In the genomic region with DNA sequence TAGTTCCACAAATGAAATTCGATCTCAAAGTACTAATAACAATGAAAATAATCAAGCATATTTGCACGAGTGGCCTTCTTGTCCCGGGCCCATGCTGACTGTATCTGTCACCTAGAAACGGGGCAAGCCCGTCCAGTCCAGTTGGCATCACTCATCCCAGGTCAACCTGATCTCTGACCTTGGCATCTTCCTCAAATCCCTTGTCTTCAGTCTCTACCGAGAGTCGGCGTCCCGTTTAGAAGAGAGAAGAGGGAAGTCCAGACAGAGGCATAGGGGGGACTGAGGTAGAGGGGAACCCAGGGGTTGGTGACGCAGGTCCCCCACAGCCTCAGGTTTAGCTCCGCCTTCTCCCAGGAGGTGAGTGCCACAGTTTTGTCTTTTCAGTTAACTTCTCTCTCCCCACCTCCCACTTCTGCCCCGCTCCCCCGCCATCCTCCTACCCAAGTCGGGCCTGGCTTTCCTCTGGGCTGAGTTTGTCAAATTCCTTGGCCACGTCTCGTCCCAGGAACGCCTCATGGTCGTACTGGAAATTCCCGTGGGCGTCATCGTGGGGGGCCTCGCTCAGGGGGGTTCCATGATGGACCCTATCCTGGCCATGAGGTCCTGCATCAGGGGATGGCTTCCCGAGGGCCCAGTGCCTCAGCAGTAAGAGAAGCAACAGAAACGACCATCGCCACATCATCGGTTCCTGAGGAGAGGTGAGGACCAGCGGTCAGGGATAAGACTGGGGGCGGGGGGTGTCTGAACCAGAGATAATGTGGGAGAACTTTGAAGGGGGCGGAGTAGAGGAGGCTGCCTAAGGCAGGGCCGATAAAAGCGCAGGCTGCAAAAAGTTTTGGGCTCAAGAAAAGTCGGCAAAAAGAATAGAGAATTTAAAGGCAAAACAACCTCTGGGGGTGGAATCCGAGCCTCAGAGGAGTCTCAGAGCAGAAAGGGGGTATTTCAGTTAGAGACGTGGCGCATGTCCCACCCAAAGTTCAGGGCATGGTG, we compare ENCODE assay signal across 9 mouse cellular contexts. TPM values are rescaled to one million over a fixed set of nuclear protein-coding genes. Genes with fewer than 3 reads are reported as not detected.
DNase-seq lines count a peak whose midpoint lies in the region; ATAC-seq and TF ChIP-seq lines count a peak whose summit lies in the region.
"Had no signal": no experiment of that assay in that cellular context is flagged by ENCODE, and none has a peak within 500 bp of the region (broad histone marks: within the 10 kb centered on the region; RNA-seq: fewer than 3 reads in every experiment).

No protein-coding gene starts in this region.

- H3K27me3 ChIP-seq in kidney, adult 2 months (replicated peaks; ENCODE audit: control insufficient read depth, insufficient read depth, low read length): no peaks in the 10 kb centered on the region
- H3K27me3 ChIP-seq in heart, embryonic 16.5 days (ENCODE audit: control insufficient read depth, insufficient read depth, low read length): no peaks in the 10 kb centered on the region
- no peaks in the 10 kb centered on the region for H3K27me3 ChIP-seq in liver, embryonic 11.5 days (replicated peaks; ENCODE audit: control insufficient read depth, insufficient read depth, low read length)
- H3K27me3 ChIP-seq: Patski had no signal

- H3K36me3 ChIP-seq in kidney, adult 2 months (ENCODE audit: control insufficient read depth, insufficient read depth, low read length): no peaks in the 10 kb centered on the region
- H3K36me3 ChIP-seq in heart, embryonic 16.5 days (ENCODE audit: control insufficient read depth, insufficient read depth): peaks cover 12% of the 10 kb centered on the region
- H3K36me3 ChIP-seq in liver, embryonic 11.5 days (ENCODE audit: control insufficient read depth, insufficient read depth, low read length): peaks cover 13% of the 10 kb centered on the region

- 24% methylated on average over 35 of the region's 35 CpGs for WGBS in kidney, adult 2 months
- WGBS in heart, embryonic 16.5 days: 13% methylated on average over 35 of the region's 35 CpGs
- 13% methylated on average over 35 of the region's 35 CpGs for WGBS in liver, embryonic 11.5 days
- 27% methylated on average over 35 of the region's 35 CpGs for WGBS in olfactory bulb, adult 2 months

- peak; percentile 38 for ATAC-seq in heart, embryonic 16.5 days (replicated peaks; ENCODE audit: extremely low read depth, insufficient read depth, low FRiP score)
- ATAC-seq in liver, embryonic 11.5 days (replicated peaks; ENCODE audit: low FRiP score): peak; percentile 71
- ATAC-seq: Patski had no signal

- no peak for DNase-seq in kidney, adult 2 months
- DNase-seq in kidney, adult 11 months: no peak
- DNase-seq in brain, embryonic 14.5 days (ENCODE audit: low read depth): peak; percentile 19
- peak; percentile 62 for DNase-seq in liver, embryonic 11.5 days (ENCODE audit: low spot score)
- no peak for DNase-seq in thymus, postnatal 14 days
- DNase-seq in left cerebral cortex, adult 8-10 months (ENCODE audit: low spot score in 2 of 2): no peak

- no peak overlapping the region for H3K27ac ChIP-seq in kidney, adult 2 months (ENCODE audit: insufficient read depth, low read depth, low read length)
- peak overlapping the region; percentile 83 for H3K27ac ChIP-seq in heart, embryonic 16.5 days (ENCODE audit: low read length)
- H3K27ac ChIP-seq in liver, embryonic 11.5 days (ENCODE audit: low read depth, low read length): peak overlapping the region; percentile 71
- H3K27ac ChIP-seq in olfactory bulb, adult 2 months (ENCODE audit: insufficient read depth, low read depth, low read length): no peak overlapping the region

- no peak for TF ChIP-seq POLR2A in kidney, adult 2 months (IDR thresholded peaks at IDR 0.05; ENCODE audit: low read depth, low read length)
- TF ChIP-seq POLR2A in brain, embryonic 14.5 days (IDR thresholded peaks at IDR 0.05; ENCODE audit: borderline replicate concordance, extremely low read depth, insufficient read depth, insufficient read length, poor library complexity, severe bottlenecking): no peak
- TF ChIP-seq POLR2A in olfactory bulb, adult 2 months (IDR thresholded peaks at IDR 0.05; ENCODE audit: insufficient read depth, low read depth, low read length): no peak

- no peaks in the 10 kb centered on the region for H3K9me3 ChIP-seq in heart, embryonic 16.5 days (replicated peaks; ENCODE audit: control insufficient read depth, low read length)
- no peaks in the 10 kb centered on the region for H3K9me3 ChIP-seq in liver, embryonic 11.5 days (ENCODE audit: control insufficient read depth, low read length)

- H3K4me1 ChIP-seq in kidney, adult 2 months (ENCODE audit: control insufficient read depth, insufficient read depth, low read length): no peaks in the 10 kb centered on the region
- peaks cover 15% of the 10 kb centered on the region for H3K4me1 ChIP-seq in heart, embryonic 16.5 days (ENCODE audit: control insufficient read depth, insufficient read depth, low read length)
- peaks cover 23% of the 10 kb centered on the region for H3K4me1 ChIP-seq in liver, embryonic 11.5 days (replicated peaks; ENCODE audit: control insufficient read depth, insufficient read depth, low read length)
- H3K4me1 ChIP-seq in olfactory bulb, adult 2 months (ENCODE audit: control insufficient read depth, insufficient read depth, low read length): peaks cover 14% of the 10 kb centered on the region

- H3K4me2 ChIP-seq in heart, embryonic 16.5 days (ENCODE audit: low read depth, low read length): peak overlapping the region; percentile 76
- peak overlapping the region; percentile 70 for H3K4me2 ChIP-seq in liver, embryonic 11.5 days

- no peak for TF ChIP-seq CTCF in kidney, adult 2 months (conservative IDR thresholded peaks at IDR 0.05; ENCODE audit: insufficient read depth, insufficient read length, low read depth, low read length)
- no peak for TF ChIP-seq CTCF in brain, embryonic 14.5 days (IDR thresholded peaks at IDR 0.05; ENCODE audit: borderline replicate concordance, extremely low read depth, insufficient read depth, insufficient read length)
- TF ChIP-seq CTCF in olfactory bulb, adult 2 months (IDR thresholded peaks at IDR 0.05; ENCODE audit: insufficient read depth, low read depth, low read length): no peak

- H3K4me3 ChIP-seq in kidney, adult 2 months (ENCODE audit: insufficient read depth, low read depth, low read length): peak overlapping the region; percentile 49
- peak overlapping the region; percentile 59 for H3K4me3 ChIP-seq in heart, embryonic 16.5 days (ENCODE audit: low read length)
- peak overlapping the region; percentile 61 for H3K4me3 ChIP-seq in liver, embryonic 11.5 days (ENCODE audit: low read depth, low read length)
- H3K4me3 ChIP-seq in olfactory bulb, adult 2 months (ENCODE audit: insufficient read depth, low read depth, low read length): peak overlapping the region; percentile 37; the same call in 1 of the 2 replicates

- H3K9ac ChIP-seq in heart, embryonic 16.5 days (ENCODE audit: low read length): peak overlapping the region; percentile 71
- H3K9ac ChIP-seq in liver, embryonic 11.5 days (ENCODE audit: low read depth, low read length): peak overlapping the region; percentile 66

RNA-seq across cellular contexts. Expression of gene Rcn3, which starts 0.7 kb away (rescaled TPM):
- polyA plus RNA-seq in kidney, adult 2 months (2012; rRNA removed): 67.0 and 68.7 TPM in 2 replicates
- polyA plus RNA-seq in brain, embryonic 14.5 days (2012; rRNA removed): 68.2 and 101 TPM in 2 replicates
- polyA plus RNA-seq in heart, embryonic 16.5 days (2015; fragmentation: Nextera tagmentation; extraction: Ambion mirVana): 207 and 214 TPM in 2 replicates
- 146 and 163 TPM in 2 replicates for polyA plus RNA-seq in liver, embryonic 11.5 days (2014; fragmentation: Nextera tagmentation; extraction: Ambion mirVana)
- not detected in 2 replicates for polyA plus RNA-seq in olfactory bulb, adult 2 months (2012; ENCODE audit: insufficient read depth, insufficient read length, low replicate concordance, missing spikeins)
- 1 to 10 TPM; 5.7 to 8.3 (median 5.9) TPM for total RNA-seq in left cerebral cortex, adult 8-10 months (2022)

RNA-seq across cellular contexts. Expression of gene Fcgrt, which starts 12.4 kb away (rescaled TPM):
- polyA plus RNA-seq in kidney, adult 2 months (2012; rRNA removed): 240 and 244 TPM in 2 replicates
- 11.7 and 17.3 TPM in 2 replicates for polyA plus RNA-seq in brain, embryonic 14.5 days (2012; rRNA removed)
- 56.8 and 58.2 TPM in 2 replicates for polyA plus RNA-seq in heart, embryonic 16.5 days (2015; fragmentation: Nextera tagmentation; extraction: Ambion mirVana)
- polyA plus RNA-seq in liver, embryonic 11.5 days (2014; fragmentation: Nextera tagmentation; extraction: Ambion mirVana): 33.2 and 33.8 TPM in 2 replicates
- not detected in 2 replicates for polyA plus RNA-seq in olfactory bulb, adult 2 months (2012; ENCODE audit: insufficient read depth, insufficient read length, low replicate concordance, missing spikeins)
- total RNA-seq in left cerebral cortex, adult 8-10 months (2022): 10 to 100 TPM; 18.6 to 21.9 (median 19.9) TPM

RNA-seq across cellular contexts. Expression of gene Prrg2, which starts 28.8 kb away (rescaled TPM):
- polyA plus RNA-seq in kidney, adult 2 months (2012; rRNA removed): 80.9 and 95.4 TPM in 2 replicates
- 25.0 and 30.6 TPM in 2 replicates for polyA plus RNA-seq in brain, embryonic 14.5 days (2012; rRNA removed)
- 12.9 and 16.6 TPM in 2 replicates for polyA plus RNA-seq in heart, embryonic 16.5 days (2015; fragmentation: Nextera tagmentation; extraction: Ambion mirVana)
- polyA plus RNA-seq in liver, embryonic 11.5 days (2014; fragmentation: Nextera tagmentation; extraction: Ambion mirVana): 12.0 and 12.4 TPM in 2 replicates
- polyA plus RNA-seq in olfactory bulb, adult 2 months (2012; ENCODE audit: insufficient read depth, insufficient read length, low replicate concordance, missing spikeins): not detected in 2 replicates
- total RNA-seq in left cerebral cortex, adult 8-10 months (2022): 10 to 100 TPM in 1 of 4 experiments, 1 to 10 TPM in 3; 6.7 to 11.5 (median 8.2) TPM

RNA-seq across cellular contexts. Expression of gene Nosip, which starts 29.1 kb away (rescaled TPM):
- polyA plus RNA-seq in kidney, adult 2 months (2012; rRNA removed): 60.4 and 67.6 TPM in 2 replicates
- 81.9 and 84.1 TPM in 2 replicates for polyA plus RNA-seq in brain, embryonic 14.5 days (2012; rRNA removed)
- 53.8 and 55.9 TPM in 2 replicates for polyA plus RNA-seq in heart, embryonic 16.5 days (2015; fragmentation: Nextera tagmentation; extraction: Ambion mirVana)
- polyA plus RNA-seq in liver, embryonic 11.5 days (2014; fragmentation: Nextera tagmentation; extraction: Ambion mirVana): 60.9 and 63.0 TPM in 2 replicates
- polyA plus RNA-seq in olfactory bulb, adult 2 months (2012; ENCODE audit: insufficient read depth, insufficient read length, low replicate concordance, missing spikeins): not detected in 2 replicates
- 10 to 100 TPM; 50.2 to 61.0 (median 57.9) TPM for total RNA-seq in left cerebral cortex, adult 8-10 months (2022)

RNA-seq across cellular contexts. Expression of gene Rps11, which starts 32.9 kb away (rescaled TPM):
- polyA plus RNA-seq in kidney, adult 2 months (2012; rRNA removed): 176 and 310 TPM in 2 replicates
- 421 and 634 TPM in 2 replicates for polyA plus RNA-seq in brain, embryonic 14.5 days (2012; rRNA removed)
- 809 and 812 TPM in 2 replicates for polyA plus RNA-seq in heart, embryonic 16.5 days (2015; fragmentation: Nextera tagmentation; extraction: Ambion mirVana)
- polyA plus RNA-seq in liver, embryonic 11.5 days (2014; fragmentation: Nextera tagmentation; extraction: Ambion mirVana): 2,085 and 2,209 TPM in 2 replicates
- polyA plus RNA-seq in olfactory bulb, adult 2 months (2012; ENCODE audit: insufficient read depth, insufficient read length, low replicate concordance, missing spikeins): 657 TPM in 1 of 2 replicates, not detected in the other
- 100 to 1,000 TPM; 467 to 554 (median 521) TPM for total RNA-seq in left cerebral cortex, adult 8-10 months (2022)

Comparison
In these comparisons a context has a peak if more than half of its experiments do, and no peak if none do; other contexts are left out.
1. DNase-seq: peak in brain, embryonic 14.5 days (single experiment) and liver, embryonic 11.5 days (single experiment); none in kidney, adult 2 months (single experiment), kidney, adult 11 months (single experiment), thymus, postnatal 14 days (single experiment) and left cerebral cortex, adult 8-10 months (0 of 2).
2. H3K27ac ChIP-seq: peak in heart, embryonic 16.5 days (single experiment) and liver, embryonic 11.5 days (single experiment); none in kidney, adult 2 months (single experiment) and olfactory bulb, adult 2 months (single experiment).
3. RNA of gene Rcn3, which starts 0.7 kb away (polyA plus RNA-seq): 207 to 214 TPM in heart, embryonic 16.5 days, 146 to 163 TPM in liver, embryonic 11.5 days, 68.2 to 101 TPM in brain, embryonic 14.5 days and 67.0 to 68.7 TPM in kidney, adult 2 months; not detected in olfactory bulb, adult 2 months; every median in the first group is over 10 times any median in the second.
4. RNA of gene Prrg2, which starts 28.8 kb away (polyA plus RNA-seq): 80.9 to 95.4 TPM in kidney, adult 2 months, 25.0 to 30.6 TPM in brain, embryonic 14.5 days, 12.9 to 16.6 TPM in heart, embryonic 16.5 days and 12.0 to 12.4 TPM in liver, embryonic 11.5 days; not detected in olfactory bulb, adult 2 months; every median in the first group is over 10 times any median in the second.
5. Peak in every context shown above with its lines, with median percentiles within 50 percentile points of each other: H3K4me3 ChIP-seq.